Mouse (Mus musculus): ENCODE results near the gene Cilp2. TPM values are rescaled to one million over a fixed set of nuclear protein-coding genes. Genes with fewer than 3 reads are reported as not detected.

The Cilp2 gene
- polyA plus RNA-seq, 1 experiment from 2014 or later: 0.35 TPM

DNA sequence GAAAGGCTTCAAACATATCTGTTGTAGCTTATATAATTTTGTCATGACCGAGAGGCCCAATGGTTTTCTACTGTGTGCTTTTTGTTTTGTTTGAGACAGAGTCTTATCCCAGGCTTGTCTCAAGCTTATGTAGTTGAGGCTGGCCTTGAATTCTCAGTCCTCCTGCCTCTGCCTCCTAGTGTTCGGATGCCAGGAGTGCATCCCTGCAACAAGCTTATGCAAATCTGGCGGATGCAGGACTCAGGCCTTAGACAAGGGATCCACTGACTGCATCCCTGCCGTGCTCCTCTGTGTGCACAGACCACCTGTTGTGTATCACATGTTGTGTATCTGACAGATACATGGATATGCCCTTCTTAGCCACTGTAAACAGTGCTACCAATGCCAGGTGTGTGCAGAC is 26.7 kb downstream of the Cilp2 start:
- 66% methylated on average over 4 of the region's 4 CpGs for WGBS
- no peaks in the 10 kb centered on the region for H3K9me3 ChIP-seq (ENCODE audit: control insufficient read depth, low read length)
- DNase-seq (ENCODE audit: low spot score) (no peak), ATAC-seq (ENCODE audit: insufficient number of reproducible peaks, low FRiP score, low TSS enrichment, low read depth) (no peak)
- no peaks in the 10 kb centered on the region for H3K4me1 ChIP-seq (ENCODE audit: control insufficient read depth, insufficient read depth, low read length)
- no peaks in the 10 kb centered on the region for H3K36me3 ChIP-seq (ENCODE audit: control insufficient read depth, insufficient read depth, low read length)
- no peak overlapping the region for H3K4me2 ChIP-seq (ENCODE audit: low read depth, severe bottlenecking)
- no peak overlapping the region for H3K4me3 ChIP-seq (ENCODE audit: low read depth, low read length)
- H3K27ac ChIP-seq (replicated peaks; ENCODE audit: low read depth, low read length): no peak overlapping the region
- H3K9ac ChIP-seq (ENCODE audit: low read length): no peak overlapping the region
- no peaks in the 10 kb centered on the region for H3K27me3 ChIP-seq (ENCODE audit: control insufficient read depth, insufficient read depth, low read length)

DNA sequence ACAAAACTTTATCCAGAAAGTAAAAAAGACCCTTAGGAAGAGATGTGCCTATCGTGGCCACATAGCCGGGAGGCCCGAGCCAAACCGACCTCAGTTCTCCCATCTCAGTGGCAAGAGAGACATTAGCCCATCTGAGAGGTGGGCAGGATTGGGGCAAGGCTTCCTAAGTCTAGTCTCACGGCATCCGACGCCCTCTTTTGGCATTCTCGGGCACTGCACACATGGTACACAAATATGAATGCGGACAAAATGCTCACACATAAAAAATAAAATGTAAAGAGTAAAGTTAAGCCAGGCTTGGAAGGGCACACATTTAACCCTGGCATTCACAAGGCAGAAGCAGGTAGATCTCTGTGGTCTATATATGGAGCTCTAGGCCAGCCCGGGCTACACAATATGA is 33.6 kb downstream of the Cilp2 start:
- ATAC-seq (ENCODE audit: insufficient number of reproducible peaks, low FRiP score, low TSS enrichment, low read depth): no peak
- no peak for DNase-seq (ENCODE audit: low spot score)
- Histone ChIP-seq H3K9me3 (ENCODE audit: control insufficient read depth, low read length) (no peaks in the 10 kb centered on the region), H3K4me3 (ENCODE audit: low read depth, low read length) (no peak overlapping the region), H3K36me3 (ENCODE audit: control insufficient read depth, insufficient read depth, low read length) (no peaks in the 10 kb centered on the region), H3K4me1 (ENCODE audit: control insufficient read depth, insufficient read depth, low read length) (no peaks in the 10 kb centered on the region), H3K4me2 (ENCODE audit: low read depth, severe bottlenecking) (no peak overlapping the region), H3K27me3 (ENCODE audit: control insufficient read depth, insufficient read depth, low read length) (no peaks in the 10 kb centered on the region), H3K27ac (replicated peaks; ENCODE audit: low read depth, low read length) (no peak overlapping the region), H3K9ac (ENCODE audit: low read length) (no peak overlapping the region)
- 93% methylated on average over 10 of the region's 10 CpGs for WGBS

DNA sequence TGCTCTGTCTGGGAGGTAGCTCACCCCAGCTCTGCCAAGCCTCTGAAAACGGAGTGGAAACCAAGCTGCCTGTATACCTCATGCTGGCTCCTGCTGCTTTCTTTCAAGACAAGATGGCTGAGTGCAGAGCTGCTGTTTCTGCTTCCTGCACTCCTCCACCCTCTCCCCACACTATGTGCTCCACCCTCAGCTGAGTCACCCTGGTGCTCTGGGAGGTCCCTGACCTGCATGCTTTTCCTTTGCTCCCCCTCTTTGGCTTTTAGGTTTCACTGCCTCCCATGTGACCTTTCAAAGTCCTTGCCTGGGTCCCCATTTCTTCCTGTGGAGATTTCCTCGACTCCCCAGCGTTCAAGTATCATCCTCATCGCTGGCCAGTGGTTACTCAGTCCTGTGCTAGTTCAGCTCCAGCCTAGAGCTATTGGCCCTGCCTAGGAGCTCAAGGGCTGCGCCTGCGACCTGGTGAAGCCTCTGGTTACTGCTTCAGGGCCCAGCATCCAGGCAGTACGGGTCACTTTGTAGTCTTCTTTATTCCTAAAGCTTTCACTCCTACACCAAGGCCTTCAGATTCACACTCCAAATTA is 36.5 kb downstream of the Cilp2 start:
- Histone ChIP-seq H3K4me3 (ENCODE audit: low read depth, low read length) (no peak overlapping the region), H3K27me3 (ENCODE audit: control insufficient read depth, insufficient read depth, low read length) (no peaks in the 10 kb centered on the region), H3K9ac (ENCODE audit: low read length) (no peak overlapping the region), H3K36me3 (ENCODE audit: control insufficient read depth, insufficient read depth, low read length) (no peaks in the 10 kb centered on the region), H3K27ac (replicated peaks; ENCODE audit: low read depth, low read length) (no peak overlapping the region), H3K4me2 (ENCODE audit: low read depth, severe bottlenecking) (no peak overlapping the region), H3K4me1 (ENCODE audit: control insufficient read depth, insufficient read depth, low read length) (no peaks in the 10 kb centered on the region), H3K9me3 (ENCODE audit: control insufficient read depth, low read length) (no peaks in the 10 kb centered on the region)
- DNase-seq (ENCODE audit: low spot score) (no peak), ATAC-seq (ENCODE audit: insufficient number of reproducible peaks, low FRiP score, low TSS enrichment, low read depth) (no peak)
- WGBS: 84% methylated on average over 7 of the region's 7 CpGs

DNA sequence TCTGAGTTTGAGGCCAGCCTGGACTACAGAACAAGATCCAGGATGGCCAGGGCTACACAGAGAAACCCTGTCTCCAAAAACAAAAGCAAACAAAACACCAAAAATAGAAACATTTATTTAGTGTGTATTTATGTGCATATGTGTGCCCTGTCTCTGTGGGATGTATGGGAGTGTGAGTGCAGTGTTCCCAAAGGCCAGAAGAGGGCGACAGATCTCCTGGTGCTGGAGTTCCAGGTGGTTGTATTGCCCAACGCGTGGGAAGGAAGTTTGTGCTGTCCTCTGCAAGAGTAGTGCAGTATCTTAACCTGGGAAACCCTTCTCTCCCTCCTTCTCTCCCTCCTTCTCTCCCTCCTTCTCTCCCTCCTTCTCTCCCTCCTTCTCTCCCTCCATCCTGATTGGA is 37.6 kb downstream of the Cilp2 start:
- Histone ChIP-seq H3K27me3 (ENCODE audit: control insufficient read depth, insufficient read depth, low read length) (no peaks in the 10 kb centered on the region), H3K27ac (replicated peaks; ENCODE audit: low read depth, low read length) (no peak overlapping the region), H3K36me3 (ENCODE audit: control insufficient read depth, insufficient read depth, low read length) (no peaks in the 10 kb centered on the region), H3K4me1 (ENCODE audit: control insufficient read depth, insufficient read depth, low read length) (no peaks in the 10 kb centered on the region), H3K4me2 (ENCODE audit: low read depth, severe bottlenecking) (no peak overlapping the region), H3K4me3 (ENCODE audit: low read depth, low read length) (no peak overlapping the region), H3K9me3 (ENCODE audit: control insufficient read depth, low read length) (no peaks in the 10 kb centered on the region), H3K9ac (ENCODE audit: low read length) (no peak overlapping the region)
- ATAC-seq (ENCODE audit: insufficient number of reproducible peaks, low FRiP score, low TSS enrichment, low read depth) (no peak), DNase-seq (ENCODE audit: low spot score) (peak; percentile 28)
- 34% methylated on average over 3 of the region's 3 CpGs for WGBS

DNA sequence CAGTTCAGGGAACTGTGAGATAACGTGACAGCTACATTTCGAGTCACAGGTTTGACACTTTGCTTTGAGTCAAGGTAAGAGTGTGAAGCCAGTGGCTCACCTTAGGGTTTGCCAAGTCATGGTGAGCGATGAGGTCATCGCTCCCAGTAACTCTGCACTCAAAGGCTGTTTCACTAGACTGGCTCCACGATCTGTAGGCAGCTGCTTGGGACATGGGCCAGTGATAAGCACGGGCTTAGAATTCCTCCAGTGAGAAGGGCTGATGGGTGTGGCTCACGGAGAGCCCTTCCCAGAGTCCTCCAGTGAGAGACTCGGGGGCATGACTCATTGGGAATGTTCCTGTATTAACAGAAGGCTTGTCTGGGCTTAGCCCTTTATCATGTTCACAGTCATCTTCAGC is 38.5 kb downstream of the Cilp2 start:
- no peak overlapping the region for H3K4me3 ChIP-seq (ENCODE audit: low read depth, low read length)
- DNase-seq (ENCODE audit: low spot score): no peak
- no peak for ATAC-seq (ENCODE audit: insufficient number of reproducible peaks, low FRiP score, low TSS enrichment, low read depth)
- no peaks in the 10 kb centered on the region for H3K27me3 ChIP-seq (ENCODE audit: control insufficient read depth, insufficient read depth, low read length)
- H3K27ac ChIP-seq (replicated peaks; ENCODE audit: low read depth, low read length): no peak overlapping the region
- H3K4me1 ChIP-seq (ENCODE audit: control insufficient read depth, insufficient read depth, low read length): no peaks in the 10 kb centered on the region
- no peak overlapping the region for H3K4me2 ChIP-seq (ENCODE audit: low read depth, severe bottlenecking)
- no peak overlapping the region for H3K9ac ChIP-seq (ENCODE audit: low read length)
- no peaks in the 10 kb centered on the region for H3K36me3 ChIP-seq (ENCODE audit: control insufficient read depth, insufficient read depth, low read length)
- H3K9me3 ChIP-seq (ENCODE audit: control insufficient read depth, low read length): no peaks in the 10 kb centered on the region
- WGBS: 84% methylated on average over 8 of the region's 8 CpGs

DNA sequence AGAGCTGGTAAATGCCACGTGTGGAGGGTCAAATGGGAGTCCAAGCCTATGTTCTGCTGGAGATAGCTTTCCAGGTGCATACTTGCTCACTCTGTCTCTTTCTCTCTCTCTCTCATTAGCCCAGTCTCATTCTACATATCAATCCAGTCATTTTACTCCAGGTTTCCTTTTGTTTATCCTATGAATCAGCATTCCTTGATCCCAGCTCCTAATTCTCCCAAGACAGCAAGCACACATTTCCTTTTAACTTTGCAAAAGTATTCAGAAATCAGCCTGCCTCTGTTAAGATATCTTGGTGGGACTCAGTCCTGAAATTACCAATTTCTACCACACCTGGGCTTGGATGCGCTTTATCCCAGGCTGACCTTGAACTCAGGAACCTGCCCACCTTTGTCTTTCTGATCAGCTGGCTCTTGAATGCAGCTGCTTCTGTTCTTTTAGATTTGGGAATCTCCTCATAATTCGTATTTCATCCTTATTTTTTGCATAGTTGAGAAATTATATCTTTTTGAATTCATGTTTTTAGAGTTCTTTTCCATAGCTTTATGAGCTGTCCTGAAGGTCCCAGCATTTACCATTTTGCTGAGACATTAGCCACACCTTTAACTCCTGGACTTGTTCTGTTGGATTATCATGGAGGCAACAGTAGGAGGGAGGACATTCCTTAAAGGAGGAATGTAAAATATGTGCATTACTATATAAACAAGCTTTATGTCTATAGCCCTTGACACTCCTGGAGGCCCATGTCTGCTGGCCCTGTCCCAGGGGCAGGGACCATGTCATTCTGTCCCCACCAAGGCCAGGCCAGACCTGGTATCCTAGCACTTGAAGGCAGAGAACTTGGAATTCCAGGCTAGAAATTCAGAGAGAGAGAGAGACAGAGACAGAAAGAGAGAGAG is 40.1 kb downstream of the Cilp2 start:
- WGBS: 61% methylated on average over 3 of the region's 3 CpGs
- ATAC-seq (ENCODE audit: insufficient number of reproducible peaks, low FRiP score, low TSS enrichment, low read depth) (no peak), DNase-seq (ENCODE audit: low spot score) (no peak)
- Histone ChIP-seq H3K9me3 (ENCODE audit: control insufficient read depth, low read length) (no peaks in the 10 kb centered on the region), H3K27me3 (ENCODE audit: control insufficient read depth, insufficient read depth, low read length) (no peaks in the 10 kb centered on the region), H3K9ac (ENCODE audit: low read length) (no peak overlapping the region), H3K4me1 (ENCODE audit: control insufficient read depth, insufficient read depth, low read length) (no peaks in the 10 kb centered on the region), H3K4me3 (ENCODE audit: low read depth, low read length) (no peak overlapping the region), H3K4me2 (ENCODE audit: low read depth, severe bottlenecking) (no peak overlapping the region), H3K27ac (replicated peaks; ENCODE audit: low read depth, low read length) (no peak overlapping the region), H3K36me3 (ENCODE audit: control insufficient read depth, insufficient read depth, low read length) (no peaks in the 10 kb centered on the region)

DNA sequence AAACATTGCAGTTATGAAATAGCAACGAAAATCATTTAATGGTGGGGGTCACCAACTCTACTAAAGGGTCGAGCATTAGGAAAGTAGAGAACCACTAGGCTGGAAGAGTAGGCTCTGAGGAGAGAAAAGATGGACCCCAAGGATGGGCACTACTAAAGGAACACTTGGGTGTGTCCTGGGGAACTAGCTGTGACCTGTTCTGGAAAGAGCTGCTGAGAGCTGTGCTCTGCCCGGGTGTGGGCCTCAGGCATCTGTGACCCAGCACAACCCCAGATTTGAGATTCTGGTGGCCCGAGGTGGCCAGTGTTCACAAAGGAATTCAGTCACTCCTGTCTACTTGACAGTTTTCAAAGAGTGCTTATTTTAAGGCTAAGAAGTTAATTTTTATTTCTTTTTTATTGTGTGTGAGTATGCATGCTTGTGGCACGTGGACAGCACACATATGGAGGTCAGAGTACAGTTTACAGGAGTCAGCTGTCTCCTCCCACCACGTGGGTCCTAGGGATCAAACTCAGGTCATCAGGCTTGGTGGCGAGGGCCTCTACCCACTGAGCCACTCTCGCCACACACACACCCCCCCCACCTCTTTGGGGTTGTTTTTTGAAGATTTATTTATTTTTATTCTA is 50.3 kb downstream of the Cilp2 start:
- ATAC-seq (ENCODE audit: insufficient number of reproducible peaks, low FRiP score, low TSS enrichment, low read depth): no peak
- DNase-seq (ENCODE audit: low spot score): no peak
- Histone ChIP-seq H3K4me2 (ENCODE audit: low read depth, severe bottlenecking) (no peak overlapping the region), H3K27me3 (ENCODE audit: control insufficient read depth, insufficient read depth, low read length) (no peaks in the 10 kb centered on the region), H3K36me3 (ENCODE audit: control insufficient read depth, insufficient read depth, low read length) (no peaks in the 10 kb centered on the region), H3K4me1 (ENCODE audit: control insufficient read depth, insufficient read depth, low read length) (no peaks in the 10 kb centered on the region), H3K9ac (ENCODE audit: low read length) (no peak overlapping the region), H3K27ac (replicated peaks; ENCODE audit: low read depth, low read length) (no peak overlapping the region), H3K9me3 (ENCODE audit: control insufficient read depth, low read length) (no peaks in the 10 kb centered on the region), H3K4me3 (ENCODE audit: low read depth, low read length) (no peak overlapping the region)
- WGBS: 74% methylated on average over 8 of the region's 8 CpGs

DNA sequence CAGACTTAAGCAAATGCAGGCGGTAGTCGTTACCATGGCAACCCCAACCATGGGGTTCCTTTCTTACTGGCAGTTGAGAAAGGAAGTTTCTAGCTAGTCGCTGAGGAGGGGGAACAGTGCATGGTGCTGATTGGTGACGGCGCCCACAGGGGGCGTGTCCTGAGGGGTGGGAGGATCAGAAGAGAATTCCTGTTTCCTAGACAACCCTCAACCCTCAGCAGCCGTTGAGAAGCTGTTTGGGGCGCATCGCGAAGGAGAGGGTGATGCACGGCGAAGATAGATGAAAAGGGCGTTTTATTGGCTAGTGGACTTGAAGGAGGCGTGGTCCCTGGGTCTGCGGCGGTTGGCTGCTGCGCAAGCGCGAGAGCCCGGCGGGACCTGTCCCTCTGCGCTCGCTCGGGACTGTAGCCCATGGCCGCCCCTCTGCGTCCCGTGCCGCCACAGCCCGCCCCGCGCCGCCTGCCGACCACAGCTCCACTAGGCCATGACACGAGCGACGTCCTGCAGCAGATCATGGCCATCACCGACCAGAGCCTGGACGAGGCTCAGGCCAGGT is 55.1 kb downstream of the Cilp2 start, which contains the start of gene Pbx4:
Gene Pbx4 (plus strand): TSS at position 194 of the 556 bp plus-strand sequence.
- Histone ChIP-seq H3K27me3 (ENCODE audit: control insufficient read depth, insufficient read depth, low read length) (no peaks in the 10 kb centered on the region), H3K9me3 (ENCODE audit: control insufficient read depth, low read length) (no peaks in the 10 kb centered on the region), H3K4me1 (ENCODE audit: control insufficient read depth, insufficient read depth, low read length) (peaks cover 6% of the 10 kb centered on the region; the same call in 1 of the 2 replicates), H3K4me3 (ENCODE audit: low read depth, low read length) (peak within 1 kb of the TSS; percentile 59), H3K4me2 (ENCODE audit: low read depth, severe bottlenecking) (peak within 1 kb of the TSS; percentile 95), H3K27ac (replicated peaks; ENCODE audit: low read depth, low read length) (no peak within 1 kb of the TSS; the same call in 1 of the 2 replicates), H3K9ac (ENCODE audit: low read length) (peak within 1 kb of the TSS; percentile 59; the same call in 1 of the 2 replicates), H3K36me3 (ENCODE audit: control insufficient read depth, insufficient read depth, low read length) (peaks cover 5% of the 10 kb centered on the region; the same call in 1 of the 2 replicates)
- under 1% methylated on average over 38 of the region's 38 CpGs for WGBS
- DNase-seq (ENCODE audit: low spot score) (peak; percentile 96), ATAC-seq (ENCODE audit: insufficient number of reproducible peaks, low FRiP score, low TSS enrichment, low read depth) (peak; percentile 97)

Measured in limb, embryonic 11.5 days (tissue).